Mouse (Mus musculus) liver, embryonic 14.5 days (tissue): Measurements from ENCODE around the gene Shc2.

Experiments
- CTCF ChIP-seq: IDR thresholded peaks from 2 replicates; pipeline ENCODE4 v1.5.1; 2016; ENCODE audit warnings: antibody characterized with exemption, low read depth, control low read depth
- EP300 ChIP-seq: IDR thresholded peaks from 2 replicates; pipeline ENCODE4 v1.6.1; 2016; ENCODE audit warnings: antibody characterized with exemption, low read depth

DNA sequence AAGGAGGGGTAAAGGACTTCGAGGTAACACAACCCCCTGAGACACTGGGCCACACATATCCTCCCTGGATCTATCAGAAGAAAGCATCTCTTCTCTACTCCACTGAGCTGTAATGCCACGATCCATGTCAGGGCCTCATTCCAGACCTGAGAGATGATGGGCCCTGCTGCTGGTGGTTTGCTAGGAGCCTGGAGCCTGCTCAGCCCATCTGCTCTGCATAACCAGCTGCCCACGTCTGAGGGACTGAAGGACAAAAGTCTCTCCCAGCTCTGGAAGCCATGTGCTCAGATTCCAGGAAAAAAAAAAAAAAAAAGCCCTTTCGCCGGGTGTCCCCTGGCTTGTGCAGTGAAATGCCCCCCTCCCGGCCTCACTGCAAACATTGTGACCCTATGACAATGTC, 62.0 kb downstream of the Shc2 start:
- no peak for TF ChIP-seq CTCF
- no peak for TF ChIP-seq EP300
